Mouse (Mus musculus): ENCODE results near the gene Mroh8.

Mroh8 gene

DNA sequence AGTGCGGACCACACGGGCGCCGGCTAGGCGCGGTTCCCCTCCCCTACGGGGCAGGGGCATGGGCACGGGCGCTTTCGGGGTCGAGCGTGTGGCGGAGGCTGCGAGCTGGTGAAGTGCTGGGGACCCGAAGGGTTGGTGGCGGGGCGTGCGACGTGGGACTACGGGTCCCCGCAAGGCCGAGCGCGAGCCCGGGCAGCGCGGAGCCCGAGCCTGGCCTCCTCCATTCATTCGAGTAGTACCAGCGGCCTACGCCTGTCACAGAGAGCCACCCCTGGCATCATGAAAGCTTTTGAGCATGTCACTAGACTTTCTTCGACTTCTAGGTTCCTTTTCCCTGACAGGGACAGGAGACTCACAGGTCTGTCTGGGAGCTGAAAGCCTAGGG lies at the start of gene Mroh8:
Mroh8 (minus strand) TSS at position 134 of the 385 bp plus-strand sequence.
- DNase-seq = no peak

DNA sequence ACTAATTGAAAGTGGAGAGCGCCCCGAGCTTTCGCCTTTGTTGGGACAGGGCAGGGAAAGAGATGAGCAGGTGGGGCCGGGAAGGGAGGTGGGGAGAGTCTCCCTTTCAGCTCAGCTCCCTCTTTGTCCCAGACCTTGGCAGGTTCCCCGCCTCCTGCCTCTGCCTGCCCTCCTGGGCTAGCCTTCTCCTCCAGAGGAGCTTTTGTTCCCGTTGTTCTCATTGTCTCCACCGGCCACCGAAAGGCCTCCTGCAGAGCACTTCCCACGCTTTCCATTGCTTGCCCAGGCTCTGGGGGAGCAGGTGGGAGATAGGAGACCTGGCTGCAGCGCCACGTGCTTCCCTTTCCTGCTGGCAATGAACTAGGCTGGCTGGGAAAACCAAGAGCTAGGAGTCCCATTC lies 49.2 kb upstream of the Mroh8 start:
- DNase-seq = no peak

DNA sequence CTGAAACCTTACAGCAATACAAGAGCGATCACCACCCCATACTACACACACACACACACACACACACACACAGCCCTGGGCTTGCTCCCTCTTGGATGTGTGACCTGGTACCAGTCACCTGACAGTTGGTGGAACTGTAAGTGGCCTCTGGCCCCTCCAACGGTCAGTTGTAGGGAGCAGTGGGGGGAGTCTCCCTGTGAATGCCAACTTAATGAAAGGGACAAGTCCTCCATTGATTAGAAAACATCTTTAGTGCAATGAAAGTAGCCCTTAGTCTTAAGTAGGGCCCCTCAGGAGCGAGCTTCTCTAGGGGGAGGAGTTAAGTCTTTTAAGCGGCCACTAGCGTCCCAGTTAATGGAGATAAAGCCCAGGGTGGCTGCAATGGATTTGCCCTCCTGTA lies 48.8 kb upstream of the Mroh8 start:
- no peak for DNase-seq

DNA sequence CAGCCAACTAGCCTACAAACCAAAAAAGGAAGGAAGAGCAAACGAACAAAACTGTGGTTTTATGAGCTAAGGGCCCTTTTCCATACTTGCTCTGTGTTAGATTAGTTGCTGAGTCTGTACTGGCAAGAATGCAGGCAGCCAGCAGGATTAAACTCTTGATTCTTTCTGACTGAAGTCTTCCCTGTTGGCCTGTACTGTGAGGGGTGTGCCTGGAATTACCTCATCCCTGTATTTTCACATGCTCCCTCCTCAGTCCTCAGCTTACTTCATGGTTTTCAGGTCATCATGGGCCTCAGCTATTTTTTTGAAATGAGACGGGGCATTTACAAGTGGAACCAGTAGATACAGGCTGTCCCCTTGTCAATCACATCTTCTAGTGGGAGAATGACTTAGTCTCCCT lies 45.9 kb upstream of the Mroh8 start:
- no peak for DNase-seq

DNA sequence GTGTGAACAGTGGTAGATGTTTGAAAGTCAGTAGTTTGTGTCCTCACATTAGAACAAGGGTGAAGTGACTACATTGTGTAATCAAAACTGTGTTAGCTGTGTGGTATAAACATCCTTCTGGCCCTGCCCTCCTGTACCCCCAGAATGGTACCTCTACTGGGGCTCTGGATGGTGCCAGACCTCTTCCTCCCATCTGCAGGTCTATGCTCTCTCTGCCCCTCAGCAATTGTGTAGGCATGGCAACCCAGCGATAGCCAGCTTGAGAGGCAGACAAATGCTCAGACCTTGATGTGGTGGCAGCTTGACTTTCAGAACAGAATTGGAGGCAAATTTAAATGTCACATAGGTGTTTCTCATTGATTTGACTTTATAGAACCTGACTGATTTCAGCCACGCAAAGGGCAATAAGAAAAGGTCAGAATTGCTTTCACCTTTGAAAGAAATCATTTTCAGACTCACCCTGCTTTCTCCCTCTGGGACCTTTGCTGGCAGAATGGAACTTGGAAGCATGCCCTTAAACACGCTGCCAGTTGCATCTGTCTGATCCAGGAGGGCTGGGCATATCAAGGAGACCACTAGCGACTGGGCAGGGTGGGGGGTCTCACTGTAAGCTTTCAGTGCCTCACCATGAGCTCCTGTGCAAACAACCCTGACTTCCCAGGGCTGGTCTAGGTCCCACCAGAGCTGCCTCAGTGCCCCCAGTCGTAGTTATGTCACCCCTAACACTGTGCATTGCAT lies 42.8 kb upstream of the Mroh8 start:
- no peak for DNase-seq

DNA sequence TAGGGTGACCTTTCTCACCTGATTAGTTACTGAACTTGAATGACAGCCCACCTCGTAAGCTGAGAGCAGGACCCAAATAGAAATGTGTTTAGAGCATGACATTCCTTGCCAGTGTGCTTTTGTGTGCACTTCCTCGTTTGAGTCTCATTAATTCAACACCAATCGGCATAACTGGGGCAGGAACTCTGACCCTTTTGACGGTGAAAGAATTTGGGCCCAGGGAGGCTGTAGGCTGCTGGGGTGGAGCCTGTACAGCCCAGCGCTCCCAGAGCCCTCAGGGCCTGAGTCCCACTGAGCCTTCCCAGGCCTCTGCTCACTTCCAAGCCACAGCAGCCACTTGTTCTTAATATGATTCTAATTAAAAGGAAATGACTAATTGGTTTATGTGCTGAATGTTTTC lies 41.5 kb upstream of the Mroh8 start:
- DNase-seq = no peak

DNA sequence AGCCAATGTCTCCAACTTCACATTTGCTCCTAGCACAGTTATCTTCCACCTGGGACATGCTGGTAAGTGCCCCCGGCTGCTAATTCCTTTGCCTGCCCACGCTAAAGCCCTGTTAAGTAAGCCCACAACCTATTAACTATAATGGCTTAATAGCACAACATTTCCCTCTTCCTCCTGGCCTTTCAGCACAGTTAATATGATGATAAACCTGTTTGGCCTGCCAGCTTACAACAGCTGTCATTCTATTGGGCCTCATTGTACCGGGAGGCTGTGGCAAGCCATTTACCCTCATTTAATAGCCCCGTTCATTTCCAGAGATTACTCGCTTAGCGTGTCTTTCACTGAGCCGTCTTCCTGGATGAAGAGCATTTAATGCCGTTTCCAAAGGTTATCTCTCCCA lies 40.8 kb upstream of the Mroh8 start:
- DNase-seq = no peak

DNA sequence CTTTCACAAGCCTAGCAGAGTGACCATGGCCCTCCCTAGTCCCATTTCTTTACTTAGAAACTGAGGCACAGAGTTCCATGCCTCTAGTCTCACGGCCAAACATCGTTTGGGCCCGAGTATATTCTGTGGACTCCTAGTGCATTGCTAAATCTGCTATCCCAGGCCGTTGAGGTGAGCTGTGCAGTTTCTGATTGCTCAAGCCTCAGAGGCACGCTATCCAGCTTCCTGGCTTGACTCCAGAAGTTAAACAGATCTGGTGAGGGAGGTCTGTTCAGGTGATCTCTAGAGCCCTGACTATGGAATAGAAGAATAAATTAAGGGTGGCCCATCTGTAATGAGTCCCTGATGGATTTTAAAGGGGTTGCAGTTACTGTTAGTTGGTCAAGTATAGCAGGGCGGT lies 37.9 kb upstream of the Mroh8 start:
- DNase-seq = no peak

DNA sequence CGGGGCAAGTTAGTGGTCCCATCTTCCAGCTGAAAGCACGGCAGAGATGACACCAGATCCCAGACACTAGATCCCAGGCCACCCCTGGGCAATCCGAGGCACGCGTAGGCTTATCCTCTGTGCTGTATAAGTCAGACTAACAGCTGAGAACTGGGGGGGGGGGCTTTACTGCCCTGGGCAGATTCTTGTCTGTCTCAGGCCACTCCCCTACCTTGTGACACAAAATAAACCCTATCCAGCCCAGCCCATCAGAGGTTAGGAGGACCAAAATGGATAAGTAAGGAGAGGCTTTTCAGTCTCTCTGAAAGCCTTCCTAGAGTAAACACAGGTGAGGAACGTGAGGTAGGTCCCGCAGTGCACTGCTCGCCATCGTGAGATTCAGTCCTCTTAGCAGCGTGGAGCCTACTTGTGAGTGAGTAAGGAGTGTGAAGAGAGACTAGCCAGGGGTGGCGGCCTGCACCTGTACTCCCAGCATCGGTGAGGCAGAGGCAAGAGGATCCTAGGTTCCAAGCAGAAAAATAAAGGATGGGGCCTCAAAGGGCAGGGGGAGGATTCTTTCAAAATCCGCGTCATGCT lies 37.1 kb upstream of the Mroh8 start:
- no peak for DNase-seq

DNA sequence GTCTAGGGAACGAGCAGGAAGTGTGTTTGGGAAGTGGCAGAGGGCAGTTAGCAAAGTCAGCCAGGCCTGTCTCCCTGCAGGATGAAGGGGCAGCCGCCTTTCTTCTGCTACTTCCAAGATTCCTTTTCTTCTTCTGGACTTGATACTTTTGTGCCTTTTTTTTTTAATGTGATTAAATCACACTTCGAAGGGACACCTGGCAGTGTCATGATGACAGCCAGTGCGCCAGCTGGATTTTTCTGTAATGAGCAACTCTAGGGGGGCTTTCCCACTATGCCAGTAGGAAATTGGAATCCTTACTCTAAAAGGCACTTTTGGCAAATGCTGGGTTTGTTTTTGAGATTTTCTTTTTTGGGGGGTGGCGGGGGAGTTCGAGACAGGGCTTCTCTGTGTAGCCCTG lies 36.1 kb upstream of the Mroh8 start:
- DNase-seq = no peak

DNA sequence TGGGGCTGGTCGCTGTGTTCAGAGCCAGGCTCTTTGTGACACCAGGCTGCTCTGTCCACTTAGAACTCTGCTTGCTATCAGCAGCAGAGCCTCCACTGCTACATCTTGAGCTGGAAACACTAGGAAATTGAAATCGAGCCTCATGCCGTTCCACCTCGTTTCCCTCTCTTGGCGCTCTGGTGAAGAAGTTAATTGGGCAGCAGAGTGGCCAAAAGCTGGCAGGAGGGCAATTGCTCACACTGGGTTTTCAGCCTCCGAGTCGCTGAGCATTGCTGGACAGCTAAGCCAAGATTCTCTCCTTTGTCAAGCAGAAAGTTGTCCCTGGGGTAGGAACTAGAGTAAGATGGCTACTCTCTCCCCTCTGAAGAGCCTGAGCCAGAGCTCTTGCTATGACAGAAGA lies 35.0 kb upstream of the Mroh8 start:
- DNase-seq = peak; percentile 23

DNA sequence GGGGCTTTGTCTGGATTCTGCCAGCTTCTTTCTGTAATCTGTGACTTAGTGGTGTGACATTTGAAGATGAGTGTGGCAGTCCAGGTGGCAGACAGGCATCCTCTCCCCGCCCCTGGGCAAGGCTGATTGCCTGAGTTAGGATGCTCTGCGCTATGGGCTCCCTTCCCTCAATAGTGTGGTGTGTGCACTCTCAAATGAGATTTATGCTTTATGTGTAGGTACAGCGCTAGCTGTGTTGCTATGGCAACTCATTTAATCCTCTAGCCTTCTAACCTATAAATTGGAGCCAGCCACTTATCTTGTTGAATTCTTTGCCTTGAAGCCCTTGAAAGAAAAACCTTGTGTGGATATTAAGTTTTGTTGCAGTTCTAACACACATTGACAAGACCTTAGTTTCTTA lies 34.4 kb upstream of the Mroh8 start:
- no peak for DNase-seq

DNA sequence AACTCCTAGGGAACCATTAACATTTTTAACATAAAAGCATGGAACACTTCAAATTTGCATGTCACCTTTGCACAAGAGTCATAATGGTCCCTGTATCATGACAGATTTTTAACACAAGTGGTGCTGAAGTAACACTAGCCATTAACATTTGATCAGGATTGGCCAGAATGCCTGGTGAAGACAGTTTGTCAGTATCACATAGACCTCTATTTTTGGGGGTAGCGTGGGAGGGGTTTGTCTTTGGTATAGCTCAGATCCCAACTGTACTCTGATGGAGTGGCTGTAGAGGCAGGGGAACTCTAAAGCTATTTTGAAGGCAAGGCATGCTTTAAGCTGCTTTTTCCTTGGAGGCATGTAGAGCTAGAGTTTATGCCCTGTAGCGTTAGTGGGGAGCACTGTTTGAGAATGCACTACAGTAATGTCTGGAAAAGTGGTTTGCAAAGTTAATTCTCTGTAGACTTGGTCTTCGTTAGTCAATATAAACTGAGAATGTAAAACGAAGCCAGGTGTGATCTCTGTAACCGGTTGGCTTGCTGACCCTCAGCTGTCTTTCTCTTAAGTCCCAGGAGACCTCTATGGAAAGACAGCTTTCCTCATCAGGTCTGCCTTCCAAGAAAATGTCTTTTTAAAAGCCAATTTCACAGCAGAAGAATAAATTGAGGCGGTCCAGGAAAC lies 31.8 kb upstream of the Mroh8 start:
- DNase-seq = no peak

DNA sequence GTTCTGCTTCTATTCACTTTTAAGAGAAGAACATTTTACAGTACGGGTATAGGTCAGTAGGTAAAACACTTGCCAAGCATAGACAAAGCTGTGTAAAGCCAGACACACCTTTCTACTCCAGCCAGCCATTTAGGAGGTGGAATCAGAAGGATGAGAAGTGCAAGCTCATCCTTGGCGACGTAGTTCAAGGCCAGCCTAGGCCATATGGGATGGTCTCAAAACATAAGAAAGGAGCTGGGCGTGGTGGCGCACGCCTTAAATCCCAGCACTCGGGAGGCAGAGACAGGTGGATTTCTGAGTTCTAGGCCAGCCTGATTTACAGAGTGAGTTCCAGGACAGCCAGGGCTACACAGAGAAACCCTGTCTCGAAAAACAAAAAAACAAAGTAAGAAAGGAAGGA lies 30.3 kb upstream of the Mroh8 start:
- no peak for DNase-seq

DNA sequence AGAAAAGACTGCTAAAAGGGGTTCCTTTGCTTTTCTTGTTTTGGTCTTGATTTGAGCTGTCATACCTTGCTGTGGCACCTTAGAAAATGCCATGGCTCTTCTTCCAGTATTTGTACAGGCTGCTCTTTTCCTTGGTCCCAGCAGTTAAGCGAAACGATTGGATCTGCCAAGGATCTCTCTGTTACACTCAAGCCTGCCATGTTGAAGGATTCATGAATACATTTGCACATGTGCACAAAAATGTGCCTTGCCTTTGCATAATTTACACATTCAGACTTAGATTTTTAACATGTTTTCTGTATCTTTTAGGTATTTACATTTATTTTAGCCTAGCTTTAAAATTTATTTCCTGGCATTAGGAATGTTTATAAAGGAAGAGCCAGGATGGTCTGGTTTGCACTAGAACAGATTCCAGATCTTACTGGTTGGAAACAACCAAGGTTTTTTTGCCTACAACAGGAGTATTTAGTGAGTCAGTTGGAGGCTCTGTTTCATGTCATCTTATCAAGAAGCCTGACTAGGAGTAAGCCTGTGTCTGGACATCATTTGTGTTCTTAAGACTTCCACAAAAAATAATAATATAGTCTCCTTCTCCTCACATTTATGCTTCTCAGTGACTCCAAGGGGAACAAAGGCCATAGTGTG lies 29.0 kb upstream of the Mroh8 start:
- no peak for DNase-seq

DNA sequence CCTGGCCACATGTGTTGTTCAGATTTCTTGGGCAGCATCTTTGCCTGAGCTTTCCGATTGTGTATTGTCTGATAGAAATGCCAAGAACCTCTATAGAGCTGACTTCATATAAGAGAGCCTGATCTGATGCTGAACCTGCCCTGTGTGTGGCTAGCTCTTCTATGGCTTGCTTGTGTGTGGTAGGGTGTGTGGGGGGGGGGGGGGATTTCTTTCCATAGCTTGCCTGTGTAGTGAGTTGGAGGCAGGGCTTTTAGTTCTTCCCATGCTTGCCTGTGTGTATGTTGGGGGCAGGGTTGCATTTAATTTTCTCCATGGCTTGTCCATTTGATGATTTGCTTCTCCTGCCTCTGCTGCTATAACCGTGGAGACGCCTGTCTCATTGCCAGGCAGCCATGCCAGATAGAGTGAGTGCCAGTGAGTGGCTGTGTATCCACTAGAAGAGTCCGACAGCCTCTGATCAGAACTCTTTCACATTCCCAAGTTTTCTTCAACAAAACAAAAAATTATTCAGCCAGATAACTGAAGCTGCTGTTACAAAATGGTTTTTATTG lies 28.4 kb upstream of the Mroh8 start:
- no peak for DNase-seq

DNA sequence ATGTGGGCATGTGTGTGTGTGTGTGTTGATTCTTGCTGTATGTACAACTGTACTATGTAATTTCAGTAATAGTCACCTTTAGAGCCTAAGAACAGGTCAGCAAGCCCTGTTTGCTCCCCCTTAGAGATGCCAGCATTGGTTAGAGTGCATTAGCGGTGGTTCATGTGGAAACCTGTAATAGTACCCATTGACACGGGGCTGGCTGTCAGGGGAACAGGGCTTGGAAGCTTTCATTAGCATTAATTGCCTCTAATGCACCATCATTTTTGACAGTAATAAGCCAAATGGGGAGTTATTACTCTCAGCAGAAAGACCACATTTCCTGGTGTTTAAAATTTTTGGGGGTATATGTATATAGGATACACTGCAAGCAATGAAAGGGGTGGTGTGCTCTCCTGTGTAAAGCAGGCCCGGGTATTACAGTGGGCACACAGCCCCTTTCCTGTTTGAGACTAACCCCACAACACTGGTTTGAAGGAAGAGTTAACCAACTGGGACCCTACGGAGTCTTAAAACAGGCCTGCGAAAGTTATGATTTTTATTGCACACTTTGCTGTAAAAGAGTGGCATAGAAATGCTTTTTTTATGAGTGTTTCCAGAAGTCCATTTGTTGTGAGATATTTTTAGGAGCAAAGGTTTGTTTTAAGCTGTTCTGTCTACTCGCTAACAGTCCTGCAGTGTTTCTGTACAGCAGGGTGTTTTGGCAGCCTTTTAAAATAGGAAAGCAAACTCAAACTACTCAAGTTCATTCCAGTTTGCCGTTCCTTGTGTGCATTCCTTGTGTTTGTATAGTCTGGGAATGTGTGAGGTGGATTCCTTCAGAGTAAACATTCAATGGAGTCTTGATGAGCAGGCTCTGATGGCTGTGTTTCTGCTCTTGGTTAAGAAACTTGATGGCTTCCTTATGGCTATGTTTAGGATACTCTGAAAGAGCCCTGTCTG lies 27.0 kb upstream of the Mroh8 start:
- DNase-seq = no peak

DNA sequence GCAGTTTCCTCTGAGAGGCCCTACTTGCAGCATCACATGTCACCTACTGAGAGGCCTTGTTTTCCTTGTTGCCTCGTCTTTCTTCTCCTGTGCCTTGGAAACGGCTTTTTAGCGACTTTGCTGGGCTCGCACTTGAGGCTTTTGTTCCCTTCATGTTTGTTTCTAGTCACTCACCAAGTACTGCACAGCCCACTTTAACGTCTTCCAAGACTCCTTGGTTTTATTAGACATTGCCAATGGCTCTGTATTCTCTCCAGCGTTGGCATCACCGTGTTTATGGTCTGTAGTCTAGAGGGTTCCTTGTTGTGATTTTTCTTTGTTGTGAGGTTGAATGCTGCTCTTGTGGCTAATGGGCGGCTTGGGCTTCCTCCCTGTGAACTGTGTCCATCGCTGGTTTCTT lies 23.7 kb upstream of the Mroh8 start:
- DNase-seq = no peak

DNA sequence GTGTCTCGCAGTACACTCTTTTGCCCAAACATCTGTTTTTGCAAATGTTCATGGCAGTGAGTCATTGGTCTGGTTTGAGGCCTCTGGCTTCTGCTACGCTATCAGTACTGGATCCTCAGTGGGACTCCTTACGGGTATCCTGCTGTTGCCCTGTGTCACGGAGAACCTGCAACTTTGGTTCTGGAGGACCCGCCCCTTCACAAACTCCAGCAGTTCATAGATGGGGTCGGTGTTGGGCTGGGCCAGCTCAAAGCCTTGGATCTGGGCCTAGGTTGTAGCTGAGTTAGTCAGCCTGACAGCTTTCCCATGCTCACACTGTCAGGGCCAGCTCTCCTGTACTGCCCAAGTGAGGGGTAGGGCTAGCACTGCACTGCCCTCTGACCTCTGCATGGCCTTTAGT lies 20.7 kb upstream of the Mroh8 start:
- DNase-seq = no peak

DNA sequence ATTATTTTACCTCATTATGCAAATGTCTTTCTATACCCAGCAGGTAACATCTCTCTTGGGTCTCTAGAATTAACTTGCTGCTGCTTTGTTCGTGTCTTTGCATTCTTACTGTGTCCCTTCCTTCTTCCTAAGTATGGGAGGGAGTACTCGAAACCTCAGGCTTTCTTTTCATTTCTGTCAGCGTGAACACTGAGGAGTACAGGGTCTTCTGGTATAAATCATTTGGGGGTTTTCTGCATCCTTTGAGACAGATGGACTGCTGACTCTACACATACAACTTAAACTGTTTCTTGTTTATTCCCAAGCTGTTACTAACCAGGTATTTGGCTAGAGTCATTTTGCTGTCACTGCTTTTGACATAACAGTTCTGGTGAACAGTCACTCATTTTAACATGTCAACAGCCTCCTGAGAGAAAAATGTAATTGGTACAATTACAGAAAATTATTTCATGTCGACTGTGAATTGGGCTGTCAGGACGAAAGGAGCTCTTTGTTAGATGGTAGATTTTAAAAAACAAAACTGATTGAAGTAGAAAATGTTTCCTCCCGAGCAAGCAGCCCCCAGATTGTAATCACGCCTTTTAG lies 16.8 kb upstream of the Mroh8 start:
- no peak for DNase-seq

DNA sequence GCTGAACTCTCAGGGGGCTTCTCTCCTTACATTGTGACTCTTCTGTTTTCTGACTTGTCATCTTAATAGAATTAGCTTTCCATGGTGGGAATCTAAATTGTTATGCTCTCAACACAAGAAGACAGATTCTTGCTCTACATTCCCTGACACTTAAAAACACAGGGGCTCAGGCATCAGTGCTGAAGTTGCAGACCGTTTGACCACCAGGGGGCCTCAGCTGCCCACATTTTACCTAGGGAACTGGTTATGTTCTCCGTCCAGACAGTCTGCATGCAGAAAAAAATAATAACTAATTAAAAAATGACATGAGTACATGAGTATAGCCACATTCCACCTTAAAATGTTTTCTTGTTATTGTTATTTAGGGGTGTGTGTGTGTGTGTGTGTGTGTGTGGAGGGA lies 12.7 kb upstream of the Mroh8 start:
- DNase-seq = peak; percentile 35

DNA sequence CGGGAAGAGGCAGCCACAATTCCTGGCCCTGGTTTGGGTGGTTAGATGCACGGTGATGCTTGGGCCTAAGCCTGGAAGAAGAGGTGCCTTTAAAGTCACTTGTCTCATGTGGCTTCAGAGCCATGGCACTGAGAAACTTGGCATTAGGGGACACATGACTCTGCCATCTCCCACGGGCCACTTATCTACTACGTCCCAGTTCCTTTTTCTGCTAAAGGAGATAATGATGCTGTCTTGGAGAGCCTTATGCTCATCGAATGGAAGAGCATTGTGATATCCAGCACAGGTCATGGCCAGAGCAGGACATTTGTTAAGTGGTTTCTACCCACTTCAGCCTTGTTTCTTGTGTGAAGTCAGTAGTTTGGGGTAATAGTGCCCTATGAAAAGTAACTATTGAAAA lies 9.6 kb upstream of the Mroh8 start:
- DNase-seq = no peak

Data from cerebellum, adult 11-12 months (tissue).